Mouse (Mus musculus) midbrain, postnatal 0 days (tissue): ENCODE measurements at regions not wholly inside any gene's neighbourhood (a gene's known extent, or its start where the extent isn't known, plus 50 kb on each side); places are given as distances from the start of the nearest gene placed in this dataset.

Source experiments
- ATAC-seq: fragments of 200-750 bp; cut with Nextera tagmentation; 2 replicates; pipeline ENCODE4 v1.8.0; 2017; ENCODE audit warnings: moderate number of reproducible peaks, mild to moderate bottlenecking, moderate TSS enrichment, moderate library complexity; ENCODE audit not compliant: low FRiP score
- DNase-seq: peaks from one replicate; pipeline ENCODE4 v3.0.0-alpha.2; 2015; ENCODE audit warnings: low spot score
- H3K27ac ChIP-seq: fragments of 300-500 bp; sonication (generic); 2 replicates; pipeline ENCODE4 v1.5.1; 2014; ENCODE audit warnings: low read depth, mild to moderate bottlenecking, low read length, mixed read lengths
- H3K27me3 ChIP-seq: fragments of 300-500 bp; sonication (generic); 2 replicates; pipeline ENCODE4 v1.6.1; 2014; ENCODE audit warnings: low read length, control low read depth, mixed read lengths; ENCODE audit not compliant: insufficient read depth
- H3K36me3 ChIP-seq: fragments of 300-500 bp; sonication (generic); 2 replicates; pipeline ENCODE4 v1.6.1; 2014; ENCODE audit warnings: low read length, control low read depth, mixed read lengths; ENCODE audit not compliant: insufficient read depth
- H3K4me1 ChIP-seq: fragments of 300-500 bp; sonication (generic); 2 replicates; pipeline ENCODE4 v1.6.1; 2014; ENCODE audit warnings: mild to moderate bottlenecking, control low read depth, antibody characterized with exemption, low read length, mixed read lengths; ENCODE audit not compliant: insufficient read depth
- H3K4me2 ChIP-seq: fragments of 300-500 bp; sonication (generic); 2 replicates; pipeline ENCODE4 v1.6.1; 2014; ENCODE audit warnings: low read depth, mild to moderate bottlenecking, low read length, mixed read lengths; ENCODE audit not compliant: poor library complexity, severe bottlenecking
- H3K4me3 ChIP-seq: fragments of 300-500 bp; sonication (generic); 2 replicates; pipeline ENCODE4 v1.5.1; 2014; ENCODE audit warnings: low read depth, mild to moderate bottlenecking, low read length, moderate library complexity
- H3K9ac ChIP-seq: fragments of 300-500 bp; sonication (generic); replicated peaks from 2 replicates; pipeline ENCODE4 v1.6.1; 2014; ENCODE audit warnings: mild to moderate bottlenecking, low read length, moderate library complexity, mixed read lengths; ENCODE audit not compliant: poor library complexity, severe bottlenecking
- H3K9me3 ChIP-seq: fragments of 300-500 bp; sonication (generic); 2 replicates; pipeline ENCODE4 v1.6.1; 2016; ENCODE audit warnings: low read length, control low read depth
- CTCF ChIP-seq: IDR thresholded peaks from 2 replicates; pipeline ENCODE4 v1.5.1; 2016; ENCODE audit warnings: antibody characterized with exemption, mild to moderate bottlenecking
- WGBS: fragments of 180-500 bp; shearing (Covaris S2); extraction: QIAGEN DNeasy Blood & Tissue Kit; methylation state at CpG from one replicate; pipeline ENCODE4 v1.1.7; 2014; 5-methylcytosine and 5-hydroxymethylcytosine counted together

DNA sequence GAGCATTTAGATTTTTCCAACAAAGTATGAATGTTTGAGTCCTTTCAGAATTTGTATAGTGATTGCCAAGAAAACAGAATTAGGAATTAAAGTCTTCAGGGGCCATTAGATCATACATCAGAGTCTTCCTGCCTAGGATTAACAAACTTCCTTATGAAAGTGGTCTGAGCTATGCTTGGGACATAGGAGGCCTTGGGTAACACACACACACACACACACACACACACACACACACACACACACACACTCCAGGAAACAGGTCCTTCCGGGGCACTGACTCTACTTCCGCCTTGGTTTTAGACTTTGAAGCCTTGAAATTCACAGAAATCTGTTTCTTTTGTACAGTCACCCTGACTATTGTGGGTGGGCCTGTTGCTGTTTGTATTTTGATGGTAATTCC, 80.0 kb upstream of the Ddhd1 start:
- Histone ChIP-seq H3K9ac (no peak overlapping the region), H3K36me3 (no peaks in the 10 kb centered on the region), H3K27ac (no peak overlapping the region), H3K4me2 (no peak overlapping the region), H3K9me3 (no peaks in the 10 kb centered on the region), H3K4me3 (no peak overlapping the region), H3K27me3 (no peaks in the 10 kb centered on the region), H3K4me1 (no peaks in the 10 kb centered on the region)
- ATAC-seq (no peak), DNase-seq (no peak)
- WGBS = 86% methylated on average over 2 of the region's 2 CpGs
- TF ChIP-seq CTCF = no peak

DNA sequence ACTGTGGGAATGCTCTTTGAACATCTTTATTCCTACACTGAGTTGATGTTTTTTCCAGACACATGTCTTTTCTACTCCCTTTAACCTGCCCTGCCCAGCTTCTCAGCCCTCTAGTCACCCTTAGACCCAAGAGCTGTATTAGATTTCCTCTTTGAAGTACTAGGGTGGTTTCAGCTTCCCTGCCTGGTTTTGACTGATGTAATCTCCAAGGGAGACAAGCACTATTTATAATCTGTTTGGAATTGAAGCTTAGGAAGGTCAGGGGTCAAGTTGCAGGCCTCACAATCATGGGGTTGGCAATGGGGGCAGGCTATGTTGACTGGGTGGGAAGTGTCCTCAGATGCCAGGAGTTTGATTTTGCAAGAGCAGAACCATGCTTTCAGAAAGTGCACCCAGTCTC, 81.7 kb upstream of the Ddhd1 start:
- ATAC-seq (no peak), DNase-seq (no peak)
- no peak for TF ChIP-seq CTCF
- H3K9ac ChIP-seq = no peak overlapping the region
- H3K36me3 ChIP-seq = no peaks in the 10 kb centered on the region
- H3K4me3 ChIP-seq = no peak overlapping the region
- no peak overlapping the region for H3K27ac ChIP-seq
- no peaks in the 10 kb centered on the region for H3K4me1 ChIP-seq
- no peaks in the 10 kb centered on the region for H3K27me3 ChIP-seq
- no peaks in the 10 kb centered on the region for H3K9me3 ChIP-seq
- H3K4me2 ChIP-seq = no peak overlapping the region

- H3K4me1 ChIP-seq = no peaks in the 10 kb centered on the region
- no peak overlapping the region for H3K27ac ChIP-seq
- DNase-seq (no peak), ATAC-seq (no peak)
- H3K9ac ChIP-seq = no peak overlapping the region
- no peaks in the 10 kb centered on the region for H3K9me3 ChIP-seq
- no peaks in the 10 kb centered on the region for H3K27me3 ChIP-seq
- WGBS = 46% methylated on average over 3 of the region's 3 CpGs
- no peak overlapping the region for H3K4me2 ChIP-seq
- no peak for TF ChIP-seq CTCF
- H3K36me3 ChIP-seq = no peaks in the 10 kb centered on the region
- no peak overlapping the region for H3K4me3 ChIP-seq
These were observed 82.7 kb upstream of the Ddhd1 start for GRCm38 (mm10) chr14:45740662-45741061.

DNA sequence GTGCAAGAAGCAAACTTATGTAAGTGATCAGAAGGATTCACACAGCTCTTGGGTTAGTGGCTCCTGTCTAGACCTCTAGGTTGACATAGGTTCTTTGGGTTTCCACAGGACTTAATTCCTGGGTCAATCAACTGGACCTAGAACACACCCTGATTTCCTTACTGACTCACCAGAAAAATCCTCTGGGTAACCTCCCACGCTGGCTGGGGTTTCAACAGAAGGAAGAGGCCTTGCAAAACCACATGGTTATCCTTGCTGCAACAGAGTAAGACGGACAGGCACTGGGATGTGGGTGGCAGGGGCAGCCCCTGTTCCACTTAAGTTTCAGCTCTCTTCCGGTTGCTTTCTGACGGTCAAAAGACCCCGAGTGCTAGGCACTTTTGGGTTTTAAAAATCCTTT, 88.2 kb upstream of the Ddhd1 start:
- WGBS = 83% methylated on average over 5 of the region's 5 CpGs
- Histone ChIP-seq H3K36me3 (no peaks in the 10 kb centered on the region), H3K9me3 (no peaks in the 10 kb centered on the region), H3K27ac (no peak overlapping the region), H3K4me2 (no peak overlapping the region), H3K4me3 (no peak overlapping the region), H3K9ac (no peak overlapping the region), H3K4me1 (no peaks in the 10 kb centered on the region), H3K27me3 (no peaks in the 10 kb centered on the region)
- no peak for TF ChIP-seq CTCF
- DNase-seq (no peak), ATAC-seq (no peak)

DNA sequence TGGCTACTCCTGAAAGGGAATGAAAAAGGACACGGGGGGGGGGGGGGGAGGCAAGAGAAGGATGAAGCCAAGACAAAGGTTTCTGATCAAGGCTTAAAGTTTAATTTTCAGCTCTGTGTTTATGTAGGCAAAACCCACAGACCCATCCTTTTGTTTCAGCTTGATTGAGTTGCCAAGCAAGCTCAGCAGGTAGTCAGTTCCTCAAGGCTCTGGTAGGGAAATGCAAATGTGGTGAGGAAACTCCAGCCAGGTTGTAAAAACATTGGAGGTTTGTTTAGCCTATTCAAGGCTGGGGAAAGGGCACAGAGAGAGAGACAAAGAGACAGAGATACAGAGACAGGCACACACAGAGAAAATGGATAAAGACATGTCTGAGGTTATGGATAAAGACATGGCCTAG, 99.4 kb upstream of the Ddhd1 start:
- ATAC-seq = no peak
- Histone ChIP-seq H3K4me1 (no peaks in the 10 kb centered on the region), H3K27me3 (no peaks in the 10 kb centered on the region), H3K27ac (no peak overlapping the region), H3K9me3 (no peaks in the 10 kb centered on the region), H3K9ac (no peak overlapping the region), H3K4me3 (no peak overlapping the region), H3K36me3 (no peaks in the 10 kb centered on the region), H3K4me2 (no peak overlapping the region)
- no peak for TF ChIP-seq CTCF
- WGBS = 11% methylated on average over 1 of the region's 1 CpGs
- DNase-seq = no peak

GRCm38 (mm10) chr14:45760890-45761680, 103.1 kb upstream of the Ddhd1 start:
- Histone ChIP-seq H3K4me2 (no peak overlapping the region), H3K27me3 (no peaks in the 10 kb centered on the region), H3K9me3 (no peaks in the 10 kb centered on the region), H3K4me1 (no peaks in the 10 kb centered on the region), H3K36me3 (no peaks in the 10 kb centered on the region), H3K4me3 (no peak overlapping the region), H3K27ac (no peak overlapping the region), H3K9ac (no peak overlapping the region)
- DNase-seq (no peak), ATAC-seq (no peak)
- 93% methylated on average over 16 of the region's 16 CpGs for WGBS
- TF ChIP-seq CTCF = no peak
